Mouse (Mus musculus) liver, adult (tissue): ENCODE data around the gene Zfp710.

Source experiments
- GATA4 ChIP-seq: IDR thresholded peaks from 2 replicates; pipeline ENCODE4 v1.6.1; 2014; ENCODE audit warnings: mild to moderate bottlenecking, low read length; ENCODE audit not compliant: insufficient replicate concordance

Zfp710 gene

DNA sequence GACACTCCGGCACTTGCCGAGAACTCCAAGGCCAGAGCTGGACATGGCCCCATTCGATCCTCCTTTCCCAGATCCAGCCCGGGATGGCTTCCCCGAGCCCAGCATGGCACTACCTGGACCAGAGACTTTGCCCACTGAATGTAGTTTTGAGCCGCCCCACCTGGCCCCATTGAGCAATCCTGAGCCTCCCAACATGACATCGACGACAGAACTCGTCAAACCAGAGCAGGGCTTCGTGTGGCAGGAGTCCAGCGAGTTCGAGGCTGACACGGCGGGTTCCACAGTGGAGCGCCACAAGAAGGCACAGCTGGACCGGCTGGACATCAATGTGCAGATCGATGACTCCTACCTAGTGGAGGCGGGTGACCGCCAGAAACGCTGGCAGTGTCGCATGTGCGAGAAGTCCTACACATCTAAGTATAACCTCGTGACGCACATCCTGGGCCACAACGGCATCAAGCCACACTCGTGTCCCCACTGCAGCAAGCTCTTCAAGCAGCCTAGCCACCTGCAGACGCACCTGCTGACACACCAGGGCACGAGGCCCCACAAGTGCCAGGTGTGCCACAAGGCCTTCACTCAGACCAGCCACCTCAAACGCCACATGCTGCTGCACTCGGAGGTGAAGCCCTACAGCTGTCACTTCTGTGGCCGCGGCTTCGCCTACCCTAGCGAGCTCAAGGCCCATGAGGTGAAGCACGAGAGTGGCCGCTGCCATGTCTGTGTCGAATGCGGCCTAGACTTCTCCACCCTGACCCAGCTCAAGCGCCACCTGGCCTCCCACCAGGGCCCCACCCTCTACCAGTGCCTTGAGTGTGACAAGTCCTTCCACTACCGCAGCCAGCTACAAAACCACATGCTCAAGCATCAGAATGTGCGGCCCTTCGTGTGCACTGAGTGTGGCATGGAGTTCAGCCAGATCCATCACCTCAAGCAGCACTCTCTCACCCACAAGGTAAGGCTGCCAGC lies 57.3 kb downstream of the Zfp710 start:
- TF ChIP-seq GATA4 = no peak

DNA sequence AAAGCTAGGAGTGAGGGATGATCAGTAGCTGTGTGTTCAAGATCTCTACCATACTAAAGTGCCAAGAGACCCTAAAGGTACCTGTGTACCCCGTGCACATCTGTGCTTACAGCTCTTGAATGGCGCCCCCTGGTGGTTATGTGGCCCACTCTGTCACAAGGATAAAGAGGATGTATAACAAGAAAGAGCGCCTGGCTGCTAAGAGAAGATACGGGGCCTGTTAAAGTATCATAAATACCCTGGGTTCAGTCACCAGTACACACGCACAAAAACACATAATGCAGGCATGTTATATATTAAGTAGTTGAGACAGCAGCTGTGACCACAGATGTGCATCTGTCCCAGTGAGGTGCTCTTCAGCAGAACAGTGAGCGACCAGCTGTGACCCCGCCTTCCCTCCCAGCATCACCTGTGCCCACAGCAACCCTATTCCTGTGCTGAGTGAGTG lies 59.9 kb downstream of the Zfp710 start:
- TF ChIP-seq GATA4 = no peak

GRCm38 (mm10) chr7:80085970-80086715 lies 61.5 kb downstream of the Zfp710 start:
- no peak for TF ChIP-seq GATA4

GRCm38 (mm10) chr7:80088191-80088590 lies 63.6 kb downstream of the Zfp710 start:
- TF ChIP-seq GATA4 = no peak

DNA sequence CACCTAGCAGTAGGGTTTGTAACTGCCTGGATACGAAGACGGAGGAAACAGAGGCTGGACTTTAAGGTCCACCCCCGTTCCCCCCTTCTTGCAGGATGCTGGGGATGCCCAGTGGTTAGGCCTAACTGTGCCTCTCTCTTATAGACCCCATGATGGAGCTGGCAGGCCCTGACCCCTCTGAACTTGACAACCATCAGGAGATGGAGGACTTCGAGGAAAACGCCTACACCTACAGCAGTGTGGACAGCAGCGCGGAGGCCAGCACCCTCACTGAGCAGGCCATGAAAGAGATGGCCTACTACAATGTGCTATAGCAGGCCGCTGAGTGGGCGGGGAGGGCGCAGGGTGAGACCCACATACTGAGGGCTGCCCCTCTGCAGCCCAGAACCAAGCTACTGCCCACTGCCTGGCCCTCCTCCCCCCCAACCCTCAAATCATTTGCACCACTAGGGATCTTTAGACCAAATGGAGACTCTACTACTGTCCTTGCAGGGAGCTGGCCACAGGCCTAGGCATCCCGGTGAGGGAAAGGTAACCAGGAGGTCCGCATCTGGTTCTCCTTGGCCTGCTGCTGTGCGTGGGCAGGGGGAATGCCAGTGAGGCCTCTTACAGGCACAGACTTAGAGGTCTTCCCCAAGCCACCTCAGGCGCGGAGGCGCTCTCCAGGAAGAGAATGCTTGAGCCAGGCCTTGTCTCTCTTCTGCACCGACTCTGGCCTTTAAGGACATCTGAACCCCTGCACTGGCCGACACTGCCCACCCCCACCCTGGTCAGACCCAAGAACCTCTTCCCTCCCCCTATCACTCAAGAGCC lies 65.8 kb downstream of the Zfp710 start:
- TF ChIP-seq GATA4 = no peak

DNA sequence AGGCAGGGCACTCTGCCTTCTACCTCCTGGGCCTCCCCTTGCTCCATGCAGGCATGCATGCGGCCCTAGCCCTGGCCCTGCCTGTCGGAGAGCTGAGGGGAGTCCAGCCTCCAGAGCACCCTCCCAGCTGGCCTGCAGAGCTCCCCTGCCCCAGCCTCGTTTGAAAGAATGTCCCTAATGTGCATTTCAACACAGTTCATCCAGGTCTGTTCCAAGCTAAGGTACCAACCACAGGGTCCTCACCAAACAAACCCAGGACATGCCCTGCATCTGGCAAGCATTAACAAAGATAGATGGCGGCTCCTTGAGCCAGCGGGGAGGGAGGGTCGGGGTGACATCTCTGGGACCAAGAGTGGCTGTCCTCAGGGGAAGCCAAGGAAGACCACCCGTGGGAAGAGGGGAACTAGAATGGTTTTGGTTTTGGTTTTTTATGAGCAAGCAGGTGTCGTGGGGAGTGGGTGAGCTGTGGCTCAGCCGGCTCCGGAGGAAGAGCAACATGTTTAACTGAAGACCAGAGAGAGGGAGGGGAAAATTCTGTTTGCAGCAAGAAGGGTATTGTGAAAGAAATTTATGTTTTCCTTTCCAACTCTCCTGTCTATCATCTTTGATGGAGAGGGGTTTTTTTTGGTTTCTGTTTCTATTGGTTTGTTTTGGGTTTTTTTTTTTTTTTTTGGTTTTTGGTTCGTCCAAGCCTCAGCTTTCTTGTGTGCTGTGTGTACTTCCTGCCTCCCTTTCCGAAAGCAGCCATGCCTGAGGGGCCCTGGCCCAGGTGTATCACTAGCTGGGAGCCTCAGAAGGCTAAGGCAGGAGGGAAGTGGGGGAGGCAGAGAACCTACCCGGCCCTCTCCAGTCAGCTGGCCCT lies 66.6 kb downstream of the Zfp710 start:
- no peak for TF ChIP-seq GATA4

DNA sequence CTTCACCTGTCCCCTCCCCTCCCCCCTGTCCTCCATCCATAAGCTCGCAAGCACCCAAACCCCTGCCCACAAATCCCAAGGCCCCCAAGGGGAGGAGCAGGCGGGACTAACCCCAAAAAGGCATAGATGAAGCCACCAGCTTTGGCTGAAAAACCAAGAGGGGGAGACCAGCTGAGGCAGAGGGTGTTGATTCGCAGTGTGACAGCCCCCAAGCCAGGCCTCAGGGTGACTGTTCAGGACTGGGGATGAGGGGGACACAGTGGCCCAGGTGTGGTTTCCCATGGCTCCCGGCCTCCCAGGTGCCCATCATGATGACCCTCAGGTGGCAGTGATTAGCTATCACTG lies 67.2 kb downstream of the Zfp710 start:
- no peak for TF ChIP-seq GATA4

- TF ChIP-seq GATA4 = no peak
Measured at GRCm38 (mm10) chr7:80092351-80093046, 67.9 kb downstream of the Zfp710 start.

- TF ChIP-seq GATA4 = no peak
Measured at GRCm38 (mm10) chr7:80094481-80094880, 69.9 kb downstream of the Zfp710 start.

DNA sequence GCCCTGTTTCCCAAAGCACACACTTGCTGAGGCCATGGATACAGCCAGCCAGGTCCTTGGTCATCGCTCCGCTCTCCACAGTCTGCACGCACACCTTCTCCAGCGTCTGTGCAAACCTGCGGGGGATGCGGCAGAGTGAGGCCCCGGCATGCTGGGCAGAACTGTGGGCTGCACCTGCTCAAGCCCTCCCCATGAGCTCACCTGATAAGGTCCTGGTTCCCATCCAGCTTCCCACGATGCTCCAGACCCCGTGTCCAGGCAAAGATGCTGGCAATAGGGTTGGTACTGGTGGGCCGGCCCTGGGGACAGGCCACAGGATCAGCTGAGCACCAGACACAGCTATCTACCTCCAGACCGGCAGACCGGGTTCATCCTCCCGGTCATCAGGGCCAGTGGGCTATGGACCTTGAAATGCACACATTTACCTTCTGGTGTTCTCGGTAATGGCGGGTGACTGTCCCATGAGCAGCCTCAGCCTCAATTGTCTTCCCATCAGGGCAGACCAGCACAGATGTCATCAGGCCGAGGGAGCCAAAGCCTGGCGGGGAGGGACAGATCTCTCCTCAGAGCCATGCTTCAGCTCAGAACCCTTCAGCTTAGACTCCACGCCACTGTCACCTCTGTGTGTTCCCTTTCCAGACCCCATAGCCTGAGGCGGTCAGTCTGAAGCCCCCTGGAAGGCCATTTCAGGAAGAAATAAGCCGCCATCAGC lies 71.1 kb downstream of the Zfp710 start:
- no peak for TF ChIP-seq GATA4

GRCm38 (mm10) chr7:80098389-80098976 lies 73.9 kb downstream of the Zfp710 start:
- TF ChIP-seq GATA4 = no peak

DNA sequence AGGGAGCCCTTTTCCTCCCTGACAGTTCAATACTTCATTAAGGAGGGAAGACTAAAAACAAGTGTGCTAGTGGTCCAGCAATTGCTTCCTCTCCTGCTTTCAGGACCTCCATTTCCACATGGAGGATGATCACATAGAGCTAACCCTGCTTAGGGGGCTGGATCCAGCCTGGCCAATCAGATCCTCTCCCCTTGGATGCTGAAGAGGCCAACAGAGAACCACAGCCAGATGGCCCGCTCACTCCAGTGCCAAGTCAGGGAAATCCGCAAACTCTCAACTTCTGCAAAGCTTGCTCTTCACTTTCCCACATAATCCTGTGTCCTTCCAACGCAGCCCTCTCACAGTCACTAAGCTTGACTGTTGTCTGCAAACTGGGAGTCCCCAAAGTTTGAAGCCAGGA lies 78.7 kb downstream of the Zfp710 start:
- TF ChIP-seq GATA4 = no peak
